Mouse (Mus musculus): Measurements from ENCODE around the gene Dcps.

DNA sequence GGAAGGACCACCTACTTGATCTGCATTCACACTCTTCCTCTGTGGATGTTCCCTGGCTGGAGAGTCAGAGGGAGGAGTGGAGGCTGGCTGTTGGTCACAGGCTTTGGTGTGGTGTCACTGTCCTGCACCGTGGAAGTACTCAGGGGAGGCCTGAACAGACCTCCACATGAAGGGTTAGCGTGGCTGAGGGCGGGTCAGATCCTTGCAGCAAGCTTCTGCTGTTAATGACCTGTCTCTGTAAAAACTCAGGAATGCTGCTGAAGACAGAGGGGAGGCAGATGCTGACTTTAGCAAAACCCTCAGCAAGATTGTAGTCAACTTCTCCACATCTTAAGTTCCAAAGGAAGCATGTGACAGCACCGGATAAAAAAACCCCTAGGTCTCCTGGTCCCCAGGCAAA lies 19.0 kb downstream of the Dcps start:
- TF ChIP-seq GATA1 (IDR thresholded peaks at IDR 0.05; ENCODE audit: borderline replicate concordance, low read length) (no peak), FLI1 (IDR thresholded peaks at IDR 0.05; ENCODE audit: low read length) (no peak)

All from megakaryocyte, embryonic 14.5 days (primary cell).